Mouse (Mus musculus): ENCODE measurements around the gene Lrp11. TPM values are rescaled to one million over a fixed set of nuclear protein-coding genes. Genes with fewer than 3 reads are reported as not detected.
"Not testable (repeated sequence)": the region's sequence is repeated elsewhere in the genome, so short reads cannot be mapped to it uniquely, and the experiment has no call there.

Lrp11 gene
- polyA plus RNA-seq, 1 experiment from 2014 or later, result 0.37 TPM

DNA sequence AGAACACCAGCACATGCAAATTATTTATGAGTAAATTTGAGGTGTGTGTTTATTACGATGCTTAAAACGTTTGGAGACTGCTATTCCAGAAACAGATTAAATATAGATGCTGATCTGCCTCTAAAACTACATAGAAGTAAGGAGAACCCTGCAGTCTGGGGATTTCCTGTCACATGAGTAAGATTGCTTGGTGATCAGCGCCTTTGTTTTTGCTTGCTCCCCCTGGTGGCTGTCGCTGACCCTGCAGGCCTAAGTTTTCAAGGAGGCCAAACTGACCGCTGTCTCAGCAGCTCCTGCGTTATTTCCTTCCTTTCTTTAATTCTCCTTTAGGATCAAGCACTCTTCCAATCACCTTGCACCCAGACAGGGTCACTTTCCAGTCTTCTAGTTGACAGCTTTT is 11.0 kb downstream of the Lrp11 start:
- H3K27ac ChIP-seq (replicated peaks), result no peak overlapping the region
- no peak overlapping the region for H3K9ac ChIP-seq
- 13% methylated on average over 6 of the region's 6 CpGs for WGBS (ENCODE audit: insufficient replicate concordance)
- no peaks in the 10 kb centered on the region for H3K9me3 ChIP-seq (replicated peaks)
- H3K27me3 ChIP-seq, result no peaks in the 10 kb centered on the region
- ATAC-seq (ENCODE audit: insufficient read depth), result no peak
- H3K4me2 ChIP-seq, result no peak overlapping the region
- H3K4me1 ChIP-seq (replicated peaks), result no peaks in the 10 kb centered on the region
- no peaks in the 10 kb centered on the region for H3K36me3 ChIP-seq (replicated peaks)
- H3K4me3 ChIP-seq (replicated peaks), result no peak overlapping the region

DNA sequence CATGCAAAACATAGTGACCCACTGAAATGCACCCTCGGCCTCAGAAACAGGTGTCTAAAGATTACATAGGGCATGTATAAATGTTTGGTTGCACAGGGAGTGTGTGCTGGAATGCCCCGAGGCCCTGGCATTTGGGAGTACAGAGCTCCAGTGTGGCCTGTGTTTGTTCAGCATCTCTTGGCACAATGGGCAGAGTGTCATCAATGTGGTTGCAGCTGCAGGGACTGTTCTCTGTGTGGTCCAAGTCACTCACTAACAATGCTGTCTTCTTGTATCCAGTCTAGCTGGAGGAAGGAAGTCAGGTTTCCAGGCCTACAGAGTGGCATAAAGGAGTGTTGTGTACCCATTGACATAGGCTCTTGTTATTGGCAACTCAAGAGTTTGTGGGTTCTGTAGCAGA is 15.6 kb downstream of the Lrp11 start:
- Histone ChIP-seq H3K9me3 (replicated peaks) (no peaks in the 10 kb centered on the region), H3K9ac (no peak overlapping the region), H3K27ac (replicated peaks) (no peak overlapping the region), H3K4me3 (replicated peaks) (no peak overlapping the region), H3K4me1 (replicated peaks) (no peaks in the 10 kb centered on the region), H3K36me3 (replicated peaks) (no peaks in the 10 kb centered on the region), H3K4me2 (no peak overlapping the region), H3K27me3 (no peaks in the 10 kb centered on the region)
- ATAC-seq (ENCODE audit: insufficient read depth), result no peak
- 36% methylated on average over 2 of the region's 2 CpGs for WGBS (ENCODE audit: insufficient replicate concordance)

DNA sequence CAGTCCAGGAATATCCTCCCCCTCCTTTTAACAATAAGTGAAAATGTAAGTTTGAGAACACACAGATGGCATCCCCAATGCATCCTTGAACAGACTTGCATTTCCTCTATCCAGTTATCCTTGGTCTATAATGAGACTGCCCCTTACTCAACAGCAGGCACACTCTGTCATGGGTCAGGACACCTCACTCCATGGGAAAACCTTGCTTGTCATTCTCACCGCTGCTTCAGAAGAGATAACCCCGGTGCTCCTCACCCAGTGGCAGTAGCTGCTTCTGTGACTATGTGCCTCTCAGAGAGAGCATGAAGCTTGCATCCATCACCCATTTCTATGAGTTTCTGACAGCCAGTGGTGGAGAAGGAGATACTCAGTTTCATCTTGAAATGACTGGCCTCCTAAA is 16.8 kb downstream of the Lrp11 start:
- no peak for ATAC-seq (ENCODE audit: insufficient read depth)
- no peaks in the 10 kb centered on the region for H3K36me3 ChIP-seq (replicated peaks)
- no peak overlapping the region for H3K9ac ChIP-seq
- H3K27ac ChIP-seq (replicated peaks), result no peak overlapping the region
- no peaks in the 10 kb centered on the region for H3K9me3 ChIP-seq (replicated peaks)
- no peak overlapping the region for H3K4me3 ChIP-seq (replicated peaks)
- 70% methylated on average over 2 of the region's 2 CpGs for WGBS (ENCODE audit: insufficient replicate concordance)
- H3K4me2 ChIP-seq, result no peak overlapping the region
- no peaks in the 10 kb centered on the region for H3K4me1 ChIP-seq (replicated peaks)
- H3K27me3 ChIP-seq, result no peaks in the 10 kb centered on the region

DNA sequence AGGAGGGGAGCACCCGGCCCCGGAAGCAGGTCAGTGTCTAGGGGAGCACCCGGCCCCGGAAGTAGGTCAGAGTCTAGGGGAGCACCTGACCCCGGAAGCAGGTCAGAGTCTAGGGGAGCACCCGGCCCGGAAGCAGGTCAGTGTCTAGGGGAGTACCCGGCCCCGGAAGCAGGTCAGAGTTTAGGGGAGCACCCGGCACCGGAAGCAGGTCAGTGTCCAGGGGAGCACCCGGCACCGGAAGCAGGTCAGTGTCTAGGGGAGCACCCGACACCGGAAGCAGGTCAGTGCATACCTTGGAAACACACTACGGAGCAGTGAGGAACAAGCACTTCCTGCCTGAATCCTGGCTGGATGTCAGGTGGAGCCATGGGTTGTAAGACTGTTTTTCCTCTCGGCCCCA is 19.0 kb downstream of the Lrp11 start:
- no peak overlapping the region for H3K27ac ChIP-seq (replicated peaks)
- H3K4me1 ChIP-seq (replicated peaks), result no peaks in the 10 kb centered on the region
- H3K4me3 ChIP-seq (replicated peaks), result no peak overlapping the region
- WGBS (ENCODE audit: insufficient replicate concordance), result 80% methylated on average over 17 of the region's 17 CpGs
- H3K9me3 ChIP-seq (replicated peaks), result no peaks in the 10 kb centered on the region
- H3K36me3 ChIP-seq (replicated peaks), result no peaks in the 10 kb centered on the region
- ATAC-seq (ENCODE audit: insufficient read depth), result no peak
- H3K9ac ChIP-seq, result no peak overlapping the region
- H3K27me3 ChIP-seq, result no peaks in the 10 kb centered on the region
- no peak overlapping the region for H3K4me2 ChIP-seq

DNA sequence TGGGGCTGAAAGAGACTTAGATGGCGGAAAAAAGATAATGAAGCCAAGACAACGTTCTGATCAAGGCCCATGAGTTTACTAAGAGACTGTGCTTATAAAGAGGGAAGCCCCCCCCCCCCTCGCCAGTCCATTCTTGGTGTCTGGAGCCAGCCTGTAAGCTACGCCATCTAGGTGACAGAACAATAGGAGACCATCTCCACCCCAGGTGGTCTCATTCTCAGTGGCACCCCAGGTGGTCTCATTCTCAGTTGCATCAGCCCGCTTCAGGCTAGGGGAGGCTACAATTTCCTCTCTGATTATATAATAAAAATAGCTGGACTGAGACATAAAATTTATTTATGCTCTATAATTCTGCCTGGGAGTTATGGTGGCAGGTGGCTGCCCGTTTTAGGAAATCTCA is 22.0 kb downstream of the Lrp11 start:
- WGBS (ENCODE audit: insufficient replicate concordance), result 61% methylated on average over 6 of the region's 6 CpGs
- no peak for ATAC-seq (ENCODE audit: insufficient read depth)
- Histone ChIP-seq H3K27ac (replicated peaks) (no peak overlapping the region), H3K4me1 (replicated peaks) (no peaks in the 10 kb centered on the region), H3K4me2 (no peak overlapping the region), H3K9ac (no peak overlapping the region), H3K4me3 (replicated peaks) (no peak overlapping the region), H3K27me3 (no peaks in the 10 kb centered on the region), H3K36me3 (replicated peaks) (no peaks in the 10 kb centered on the region), H3K9me3 (replicated peaks) (no peaks in the 10 kb centered on the region)

DNA sequence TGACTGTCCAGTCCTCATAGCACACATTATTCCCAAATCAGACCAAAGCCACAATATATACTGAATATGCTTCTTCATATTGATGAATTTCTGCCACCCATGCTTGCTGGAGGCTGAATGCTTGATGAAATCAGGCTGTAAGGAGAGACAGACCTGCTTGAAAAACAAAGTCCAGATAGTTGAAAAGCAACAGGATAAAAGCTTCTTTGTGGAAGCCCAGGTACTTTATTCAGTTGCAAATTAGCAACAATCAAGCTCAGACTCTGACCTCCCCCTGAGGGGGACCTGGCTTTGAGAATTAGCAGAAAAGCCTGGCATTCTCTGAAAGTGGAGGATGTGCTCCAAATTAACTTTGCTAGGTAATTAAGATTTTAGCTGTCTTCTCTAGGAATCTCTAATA is 22.6 kb downstream of the Lrp11 start:
- not testable (repeated sequence) for H3K9me3 ChIP-seq (replicated peaks); H3K4me2 ChIP-seq; H3K27ac ChIP-seq (replicated peaks); H3K27me3 ChIP-seq; H3K4me1 ChIP-seq (replicated peaks); H3K4me3 ChIP-seq (replicated peaks); H3K36me3 ChIP-seq (replicated peaks); H3K9ac ChIP-seq; ATAC-seq (ENCODE audit: insufficient read depth)

DNA sequence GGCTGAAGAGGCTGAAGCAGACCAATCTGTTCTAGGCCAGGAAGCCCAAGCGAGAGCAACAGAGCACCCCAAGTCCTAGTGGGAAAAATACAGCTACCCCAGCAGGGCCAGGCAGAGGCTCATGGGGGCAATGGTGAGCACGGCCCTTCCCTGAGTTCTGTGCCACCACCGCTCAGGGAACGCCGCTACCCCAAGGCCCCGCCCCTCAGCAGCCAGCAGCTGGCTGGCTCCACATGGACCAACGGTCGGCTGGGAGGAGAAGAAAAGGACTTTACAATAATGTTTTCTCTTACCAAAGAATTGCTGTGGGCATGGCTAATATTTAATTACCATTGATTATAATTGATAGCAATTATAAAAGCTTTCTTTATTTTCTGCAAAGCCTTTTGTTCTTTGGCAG is 25.2 kb downstream of the Lrp11 start:
- Histone ChIP-seq H3K27ac (replicated peaks) (no peak overlapping the region), H3K4me2 (no peak overlapping the region), H3K4me1 (replicated peaks) (no peaks in the 10 kb centered on the region), H3K9ac (no peak overlapping the region), H3K4me3 (replicated peaks) (no peak overlapping the region), H3K9me3 (replicated peaks) (no peaks in the 10 kb centered on the region), H3K36me3 (replicated peaks) (no peaks in the 10 kb centered on the region), H3K27me3 (no peaks in the 10 kb centered on the region)
- no peak for ATAC-seq (ENCODE audit: insufficient read depth)
- 78% methylated on average over 8 of the region's 8 CpGs for WGBS (ENCODE audit: insufficient replicate concordance)

DNA sequence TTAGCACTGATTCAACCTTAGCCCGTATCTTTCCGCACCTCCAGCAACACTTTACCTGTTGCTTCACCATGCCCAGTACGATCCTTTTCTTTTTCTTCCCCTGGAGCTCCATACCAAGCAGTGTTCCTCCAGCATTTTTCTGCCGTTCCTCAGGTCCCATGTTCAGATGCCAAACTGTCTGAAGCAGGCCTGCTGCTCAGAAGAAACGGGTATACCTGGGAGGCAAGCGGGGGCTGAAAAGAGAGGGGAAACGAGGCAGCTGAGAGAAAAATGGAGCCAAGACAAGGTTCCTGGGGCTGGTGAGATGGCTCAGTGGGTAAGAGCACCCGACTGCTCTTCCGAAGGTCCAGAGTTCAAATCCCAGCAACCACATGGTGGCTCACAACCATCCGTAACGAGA is 27.5 kb downstream of the Lrp11 start:
- not testable (repeated sequence) for ATAC-seq (ENCODE audit: insufficient read depth); H3K4me3 ChIP-seq (replicated peaks); H3K9ac ChIP-seq; H3K4me1 ChIP-seq (replicated peaks); H3K4me2 ChIP-seq; H3K27me3 ChIP-seq; H3K36me3 ChIP-seq (replicated peaks); H3K27ac ChIP-seq (replicated peaks); H3K9me3 ChIP-seq (replicated peaks)
- 79% methylated on average over 10 of the region's 11 CpGs for WGBS (ENCODE audit: insufficient replicate concordance)

DNA sequence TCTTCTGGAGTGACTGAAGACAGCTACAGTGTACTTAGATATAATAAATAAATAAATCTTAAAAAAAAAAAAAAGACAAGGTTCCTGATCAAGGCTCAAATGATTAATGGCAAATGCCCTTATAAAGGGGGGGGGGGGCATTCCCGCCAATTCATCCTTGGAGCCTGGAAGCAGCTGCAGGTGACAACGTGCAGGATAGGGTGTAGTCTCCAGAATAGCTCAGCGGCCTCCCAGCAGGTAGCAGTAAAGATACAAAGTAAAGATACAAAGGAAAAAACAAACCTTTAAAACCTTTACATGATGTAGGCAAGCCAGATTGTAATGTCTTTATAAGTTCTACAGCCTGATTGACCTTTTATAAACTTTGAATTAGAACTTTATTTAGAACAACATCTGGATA is 28.0 kb downstream of the Lrp11 start:
- H3K4me3 ChIP-seq (replicated peaks); H3K4me1 ChIP-seq (replicated peaks); H3K9ac ChIP-seq; H3K27ac ChIP-seq (replicated peaks); ATAC-seq (ENCODE audit: insufficient read depth); H3K9me3 ChIP-seq (replicated peaks); H3K36me3 ChIP-seq (replicated peaks); H3K4me2 ChIP-seq; H3K27me3 ChIP-seq: not testable (repeated sequence)
- 67% methylated on average over 3 of the region's 3 CpGs for WGBS (ENCODE audit: insufficient replicate concordance)

DNA sequence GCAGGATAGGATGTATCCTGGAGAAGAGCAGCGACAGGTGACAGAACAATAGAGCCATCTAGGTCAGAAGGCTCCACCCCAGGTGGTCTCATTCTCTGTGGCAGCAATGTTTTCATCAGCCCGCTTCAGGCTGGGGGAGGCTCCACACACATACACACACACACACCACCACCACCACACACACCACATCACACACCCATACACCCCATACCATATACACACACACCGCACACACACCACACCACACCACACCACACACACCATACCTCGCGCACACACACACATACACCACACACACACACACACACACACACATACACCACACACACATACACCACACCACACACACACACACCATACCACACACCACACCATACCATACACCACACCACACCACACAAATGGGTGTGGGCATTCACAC is 30.2 kb downstream of the Lrp11 start:
- H3K9ac ChIP-seq, result no peak overlapping the region
- no peak overlapping the region for H3K27ac ChIP-seq (replicated peaks)
- no peaks in the 10 kb centered on the region for H3K36me3 ChIP-seq (replicated peaks)
- H3K27me3 ChIP-seq, result no peaks in the 10 kb centered on the region
- no peaks in the 10 kb centered on the region for H3K4me1 ChIP-seq (replicated peaks)
- H3K4me3 ChIP-seq (replicated peaks), result no peak overlapping the region
- no peak for ATAC-seq (ENCODE audit: insufficient read depth)
- 87% methylated on average over 5 of the region's 5 CpGs for WGBS (ENCODE audit: insufficient replicate concordance)
- no peaks in the 10 kb centered on the region for H3K9me3 ChIP-seq (replicated peaks)
- no peak overlapping the region for H3K4me2 ChIP-seq

DNA sequence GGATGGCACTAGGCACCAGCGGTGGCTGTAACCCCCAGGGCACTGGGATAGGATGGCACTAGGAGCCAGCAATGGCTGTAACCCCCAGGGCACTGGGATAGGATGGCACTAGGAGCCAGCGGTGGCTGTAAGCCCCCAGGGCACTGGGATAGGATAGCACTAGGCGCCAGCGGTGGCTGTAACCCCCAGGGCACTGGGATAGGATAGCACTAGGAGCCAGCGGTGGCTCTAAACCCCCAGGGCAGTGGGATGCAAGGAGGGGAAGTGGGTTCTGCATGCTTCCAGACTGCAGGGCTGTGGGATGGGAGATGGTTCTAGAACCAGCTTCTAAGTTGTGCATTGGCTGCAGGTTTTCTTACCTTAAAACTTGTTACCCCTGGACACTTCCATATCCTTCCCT is 31.1 kb downstream of the Lrp11 start:
- Histone ChIP-seq H3K4me1 (replicated peaks) (no peaks in the 10 kb centered on the region), H3K27me3 (no peaks in the 10 kb centered on the region), H3K4me3 (replicated peaks) (no peak overlapping the region), H3K9ac (no peak overlapping the region), H3K27ac (replicated peaks) (no peak overlapping the region), H3K9me3 (replicated peaks) (no peaks in the 10 kb centered on the region), H3K4me2 (no peak overlapping the region), H3K36me3 (replicated peaks) (no peaks in the 10 kb centered on the region)
- WGBS (ENCODE audit: insufficient replicate concordance), result 78% methylated on average over 5 of the region's 5 CpGs
- ATAC-seq (ENCODE audit: insufficient read depth), result no peak

DNA sequence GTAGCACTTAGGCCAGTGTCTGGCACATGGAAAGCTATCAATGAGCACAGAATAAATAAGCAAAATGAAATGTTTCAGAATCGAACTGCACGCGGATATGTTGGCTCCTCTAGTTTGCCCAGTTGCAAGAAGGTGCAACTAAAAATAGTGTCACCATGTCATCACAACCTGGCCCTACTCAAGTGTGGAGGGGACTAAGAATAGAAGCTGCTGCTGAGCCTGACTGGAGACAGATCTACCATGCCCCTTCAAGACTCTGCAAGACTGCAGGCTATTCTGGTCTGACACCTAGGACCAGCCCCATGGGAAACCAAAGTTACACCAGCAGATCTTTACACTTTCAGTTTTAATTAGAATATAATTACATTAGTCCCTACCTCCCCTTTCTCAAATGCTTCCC is 32.8 kb downstream of the Lrp11 start:
- Histone ChIP-seq H3K27me3 (no peaks in the 10 kb centered on the region), H3K27ac (replicated peaks) (no peak overlapping the region), H3K9me3 (replicated peaks) (no peaks in the 10 kb centered on the region), H3K9ac (no peak overlapping the region), H3K4me2 (no peak overlapping the region), H3K36me3 (replicated peaks) (0 out of 2 replicates have a peak, but pooled peaks cover 4% of the 10 kb centered on the region), H3K4me3 (replicated peaks) (no peak overlapping the region), H3K4me1 (replicated peaks) (no peaks in the 10 kb centered on the region)
- no peak for ATAC-seq (ENCODE audit: insufficient read depth)
- 77% methylated on average over 3 of the region's 3 CpGs for WGBS (ENCODE audit: insufficient replicate concordance)

All from liver, embryonic 15.5 days (tissue).